Mouse (Mus musculus) urinary bladder, postnatal 14 days (tissue): Measurements from ENCODE around the gene Cysltr2.

ENCODE experiments used
- DNase-seq: peaks from one replicate; pipeline ENCODE4 v3.0.0; 2021; ENCODE audit warnings: low spot score

Gene Cysltr2

DNA sequence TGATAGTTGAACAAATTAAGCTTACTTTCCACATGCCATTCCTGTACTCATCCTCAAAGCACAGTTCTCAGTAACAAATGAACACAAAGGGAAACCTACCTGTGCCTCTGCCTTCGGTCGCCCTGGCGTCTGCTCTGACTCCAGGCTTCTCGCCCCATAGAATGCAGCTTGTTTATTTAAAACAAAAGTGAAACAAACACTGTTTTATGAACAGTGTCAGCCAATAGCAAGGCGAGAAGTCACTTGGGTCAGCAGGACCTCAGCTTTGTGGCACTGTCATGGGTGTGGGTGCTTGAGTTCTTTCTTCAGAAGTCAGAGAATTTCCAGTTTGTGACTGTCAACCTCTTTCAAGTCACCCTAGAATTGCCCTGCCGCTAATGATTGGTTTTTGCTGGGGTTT is at the start of gene Cysltr2:
Gene Cysltr2 (minus strand): TSS at position 178 of the 400 bp plus-strand sequence.
- no peak for DNase-seq

DNA sequence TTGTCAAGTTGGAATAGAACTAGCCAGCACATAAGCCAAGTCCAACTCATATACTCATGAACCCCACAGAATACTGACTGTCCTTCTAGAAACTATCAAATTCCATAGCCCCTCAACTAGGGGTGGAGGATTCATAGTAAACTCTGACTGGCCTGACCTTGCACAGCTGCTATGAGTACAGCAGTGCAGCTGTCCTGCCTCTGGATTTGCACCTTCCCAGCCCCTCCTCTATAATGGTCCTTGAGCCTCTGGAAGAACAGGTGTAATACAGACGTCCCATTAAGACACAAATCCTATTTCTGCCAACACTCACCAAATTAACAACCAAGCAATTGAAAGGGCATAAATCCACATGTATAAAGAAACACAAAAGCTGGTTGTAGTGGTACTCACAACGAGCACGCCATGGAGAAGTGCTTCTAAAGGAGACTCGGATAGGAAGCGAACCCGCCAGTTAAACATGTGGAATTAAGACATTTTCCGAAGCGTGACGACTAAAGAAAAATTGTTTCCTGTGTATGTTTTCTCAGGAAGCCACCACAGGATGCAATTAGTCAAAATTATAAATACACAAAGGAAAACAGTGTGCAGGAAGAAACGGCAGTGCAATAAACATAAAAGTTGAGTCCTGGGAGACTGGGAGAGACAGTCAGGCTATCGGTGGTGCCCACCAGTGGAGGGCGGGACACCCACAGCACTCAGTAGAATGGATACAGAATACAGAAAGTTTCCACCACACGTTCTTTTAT is 46.1 kb upstream of the Cysltr2 start:
- DNase-seq, result no peak

DNA sequence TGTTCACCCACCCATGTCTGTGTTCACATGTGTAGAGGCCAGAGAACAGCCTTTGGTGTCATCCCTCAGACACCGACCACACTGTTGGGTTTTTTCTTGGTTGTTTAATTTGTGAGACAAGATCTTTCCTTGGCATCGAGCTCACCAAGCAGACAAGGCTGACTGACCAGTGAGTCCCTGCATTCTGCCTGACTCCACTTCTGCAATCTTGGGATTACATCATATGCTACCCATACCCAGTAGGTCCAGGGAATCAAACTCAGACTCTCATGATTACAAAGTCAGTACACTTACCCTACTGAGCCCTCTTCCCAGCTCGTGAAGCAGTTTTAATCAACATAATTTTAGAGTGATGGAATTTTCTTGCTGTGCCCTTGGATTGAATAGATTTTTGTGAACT is 44.0 kb upstream of the Cysltr2 start:
- DNase-seq, result no peak

DNA sequence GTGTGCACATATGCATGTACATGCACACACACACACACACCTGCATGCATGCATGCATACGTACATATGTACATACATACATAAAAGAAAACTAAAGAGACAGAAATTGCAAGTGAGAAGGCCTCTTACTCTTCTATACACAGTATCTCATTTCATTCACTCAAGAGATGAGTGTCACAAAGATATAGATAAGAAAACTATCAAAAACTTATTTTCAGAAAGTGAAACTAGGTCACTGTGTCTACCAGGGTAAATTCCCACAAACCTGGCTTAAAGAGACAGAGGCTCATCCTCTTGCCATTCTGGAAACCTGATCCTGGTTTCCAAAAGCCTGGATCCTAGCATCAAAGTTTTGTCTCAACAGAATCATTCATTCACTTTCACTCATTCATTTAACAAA is 39.3 kb upstream of the Cysltr2 start:
- no peak for DNase-seq

DNA sequence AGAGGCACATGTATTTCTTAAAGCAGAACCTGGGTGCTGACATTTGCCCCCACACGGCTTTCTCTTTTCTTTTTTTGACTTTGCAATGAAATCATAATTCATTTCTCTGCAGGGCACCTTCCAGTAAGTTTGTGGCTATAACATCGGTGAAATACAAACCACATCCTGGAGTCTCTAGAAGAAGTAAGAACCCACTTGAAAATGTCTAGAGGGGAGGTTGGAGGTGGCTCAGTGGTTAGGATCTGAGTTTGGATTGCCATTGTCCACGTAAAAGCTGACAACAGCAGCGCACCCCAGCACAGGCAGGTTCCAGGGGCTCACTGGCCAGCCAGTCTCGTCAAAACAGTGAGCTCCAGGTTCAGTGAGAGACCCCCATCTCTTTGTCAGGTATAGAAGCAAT is 38.8 kb upstream of the Cysltr2 start:
- no peak for DNase-seq

DNA sequence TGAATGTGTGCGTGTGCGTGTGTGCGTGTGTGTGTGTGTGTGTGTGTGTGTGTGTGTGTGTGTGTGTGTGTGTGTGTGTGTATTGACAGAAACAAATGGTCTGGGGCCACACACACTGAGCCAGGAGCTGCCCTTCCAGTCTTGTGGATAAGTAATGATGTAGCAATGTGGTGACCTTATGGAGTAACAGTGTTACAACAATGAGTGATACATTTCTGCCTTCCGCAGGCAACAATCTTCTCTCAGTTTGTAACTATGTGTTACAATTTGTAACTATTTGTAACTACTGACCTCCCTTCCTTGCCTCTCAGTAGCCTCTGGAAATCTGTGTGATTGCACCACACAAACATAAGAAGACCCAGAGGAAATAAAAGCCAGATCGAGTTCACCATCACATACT is 38.3 kb upstream of the Cysltr2 start:
- no peak for DNase-seq

DNA sequence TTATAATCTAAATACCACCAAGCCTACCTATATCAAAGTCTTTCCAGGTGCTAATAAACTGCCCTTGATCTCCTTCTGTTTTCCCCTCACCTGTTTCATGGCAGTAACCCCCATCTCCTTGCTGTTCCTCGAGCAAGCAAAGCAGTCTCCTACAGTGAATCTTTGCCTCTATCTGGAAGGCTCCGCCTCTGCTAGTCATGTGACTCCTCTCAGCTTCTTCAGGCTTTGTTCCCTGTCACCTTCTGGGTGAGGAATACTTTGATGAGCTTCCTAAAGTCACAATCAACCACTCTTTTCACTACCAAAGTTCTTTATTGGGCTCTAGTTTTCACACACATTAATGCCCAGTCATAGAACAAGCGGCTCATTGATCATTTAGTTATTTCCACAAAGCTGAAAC is 37.5 kb upstream of the Cysltr2 start:
- DNase-seq, result no peak

DNA sequence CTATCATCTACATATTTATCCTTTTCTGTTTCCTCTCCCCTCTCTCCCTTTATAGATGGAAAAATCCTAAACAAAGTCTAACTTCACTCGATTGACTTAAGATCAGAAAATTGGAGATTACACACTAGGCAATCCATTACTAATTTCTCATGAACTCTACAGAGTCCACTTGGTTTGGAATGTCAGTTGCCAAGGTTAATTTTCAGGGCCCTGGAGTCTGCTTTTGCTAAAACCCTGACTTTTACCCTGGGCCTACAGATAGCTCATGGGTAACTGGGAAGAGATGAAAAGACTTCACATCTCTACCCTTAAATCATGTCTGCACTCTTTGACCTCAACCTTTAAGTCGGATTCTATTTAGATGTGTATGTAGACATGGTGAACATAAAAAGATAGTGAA is 34.6 kb upstream of the Cysltr2 start:
- no peak for DNase-seq

DNA sequence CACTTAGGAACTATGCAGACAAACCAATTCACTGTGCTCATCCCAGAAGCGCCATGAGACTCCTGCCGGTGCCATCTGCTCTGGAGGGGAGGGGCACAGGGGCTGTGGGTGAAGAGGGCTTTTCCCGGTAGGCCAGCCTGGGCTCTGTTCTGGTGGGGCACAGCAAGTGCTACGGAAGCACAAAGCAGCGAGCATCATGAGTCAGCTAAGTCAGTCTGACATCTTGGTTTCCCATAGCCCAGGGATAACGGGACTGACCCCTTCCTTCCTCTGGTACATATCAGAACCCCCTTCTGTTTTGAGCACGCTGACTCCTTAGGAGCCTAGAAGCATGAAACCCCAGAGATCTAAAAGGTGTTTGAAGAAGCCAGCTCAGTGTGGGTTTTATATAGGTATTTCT is 15.5 kb upstream of the Cysltr2 start:
- no peak for DNase-seq

DNA sequence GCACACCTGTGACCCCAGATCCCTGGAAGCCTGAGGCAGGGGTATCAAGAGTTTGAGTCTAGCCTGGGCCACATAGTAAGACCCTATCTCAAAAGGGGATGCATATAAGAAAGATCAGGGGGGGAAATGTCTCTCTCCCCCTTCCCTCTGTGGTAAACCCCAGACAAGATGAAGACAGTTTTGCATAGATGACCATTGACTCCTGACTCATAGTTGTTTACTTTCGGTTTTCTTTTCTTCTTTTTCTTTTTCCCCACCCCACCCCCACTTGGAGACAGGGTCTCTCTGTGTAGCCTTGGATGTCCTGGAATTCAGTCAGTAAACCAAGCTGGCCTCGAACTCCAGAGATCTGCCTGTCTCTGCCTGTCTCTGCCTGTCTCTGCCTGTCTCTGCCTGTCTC is 9.8 kb upstream of the Cysltr2 start:
- DNase-seq, result no peak

DNA sequence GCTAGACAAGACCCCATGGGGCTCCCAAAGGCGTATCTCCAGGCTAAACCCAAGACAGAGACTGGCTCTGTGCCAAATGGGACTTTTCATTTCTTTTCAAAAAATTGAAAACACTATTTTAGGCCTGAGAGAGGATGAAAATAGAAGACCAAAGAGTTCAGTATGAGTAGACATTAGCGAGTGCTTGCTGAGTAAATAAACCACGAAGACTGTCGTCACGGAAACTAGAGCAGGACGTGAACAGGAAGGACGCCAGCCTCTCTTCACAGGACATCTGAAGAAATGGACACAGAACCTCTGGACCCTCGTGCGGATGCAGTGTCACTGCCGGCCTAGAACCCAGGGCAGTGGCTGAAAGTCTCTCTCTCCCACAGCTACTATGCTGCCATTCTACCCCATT is 8.8 kb upstream of the Cysltr2 start:
- DNase-seq, result no peak

DNA sequence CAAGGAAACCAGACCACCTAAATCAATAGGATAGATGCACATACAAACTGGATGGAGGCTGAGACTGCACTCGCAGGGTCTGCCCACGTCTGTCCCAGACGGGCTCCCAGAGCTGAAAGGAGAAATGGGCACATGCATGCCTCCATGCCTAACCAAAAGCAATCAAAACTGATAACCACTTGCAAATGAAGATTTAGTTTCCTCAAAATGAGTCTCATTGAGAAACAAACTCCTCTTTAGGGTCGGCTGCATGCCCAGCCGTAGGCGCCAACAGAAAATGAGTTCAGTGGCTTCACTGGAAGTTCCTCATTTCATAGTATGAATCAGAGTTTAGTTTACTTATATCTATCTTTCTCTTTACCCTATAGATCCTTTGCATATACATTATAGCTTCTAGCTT is 7.9 kb upstream of the Cysltr2 start:
- DNase-seq, result no peak

DNA sequence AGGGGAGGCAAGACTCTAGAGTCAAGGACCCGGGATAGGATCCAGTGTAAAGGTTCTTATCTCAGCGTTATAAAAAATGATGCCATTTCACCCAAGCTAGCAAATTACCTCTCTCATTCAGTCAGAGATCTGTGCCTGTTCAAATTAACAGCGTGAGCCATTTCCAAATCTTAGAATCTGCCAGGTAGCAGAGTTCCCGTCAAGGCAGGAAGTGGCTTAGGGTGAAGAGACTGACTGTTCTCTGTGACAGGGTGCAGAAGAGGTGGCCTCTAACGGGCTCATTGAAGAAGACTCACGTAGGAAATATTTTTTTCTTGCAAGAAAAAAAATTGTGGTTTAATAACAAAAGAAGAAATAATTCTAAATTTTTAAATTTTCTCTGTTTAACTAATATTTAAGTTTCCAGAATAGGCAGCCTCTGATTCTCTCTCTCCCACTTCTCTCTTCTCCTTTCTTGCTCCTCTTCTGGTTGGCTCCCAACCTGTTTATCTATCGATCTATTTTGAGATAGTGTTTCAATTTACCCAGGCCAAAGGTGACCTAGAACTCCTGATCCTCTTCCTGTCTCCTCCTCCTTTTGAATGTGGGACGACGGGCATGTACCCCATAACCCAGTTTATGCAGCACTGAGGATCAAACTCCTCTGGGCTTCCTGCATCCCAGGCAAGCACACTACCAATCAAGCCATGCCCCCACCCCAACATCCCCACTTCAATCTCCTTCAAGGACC is 3.5 kb downstream of the Cysltr2 start:
- no peak for DNase-seq

DNA sequence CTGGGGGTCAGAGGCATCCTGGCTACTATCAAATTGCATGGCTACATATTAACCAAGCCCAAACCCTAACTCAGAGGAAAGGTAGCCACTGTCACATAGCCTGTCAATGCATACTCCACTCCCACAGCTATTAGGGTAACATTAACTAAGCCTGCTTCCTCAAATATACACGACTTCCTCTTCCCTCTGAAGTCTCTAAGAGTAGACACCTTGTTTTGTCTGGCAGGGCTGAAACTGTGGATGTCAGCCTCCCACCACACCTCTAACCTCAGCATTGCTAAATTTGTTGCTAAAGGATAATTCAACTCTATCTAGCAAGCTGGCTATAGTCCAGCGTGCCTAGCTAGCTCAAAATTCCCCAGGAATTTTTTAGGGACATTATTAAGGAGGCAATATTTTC is 7.2 kb downstream of the Cysltr2 start:
- no peak for DNase-seq

DNA sequence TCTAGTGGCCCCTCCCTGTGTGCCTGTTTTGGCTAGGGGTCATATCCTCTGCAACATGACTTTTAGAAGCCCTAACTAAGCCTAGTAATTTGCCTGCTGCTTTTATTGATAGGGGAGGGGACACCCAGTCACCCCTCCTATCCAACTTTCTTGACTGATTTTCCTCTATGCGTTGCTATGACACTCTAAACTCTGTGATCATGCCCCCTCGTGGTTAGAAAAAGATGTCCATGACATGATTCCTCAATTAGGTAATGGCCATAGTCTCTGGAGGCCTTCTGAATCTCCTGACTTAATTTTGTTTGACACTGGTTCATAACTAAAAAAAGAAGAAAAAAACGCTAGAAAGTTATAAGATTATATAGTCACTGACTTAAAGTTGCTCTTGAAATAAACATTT is 15.6 kb downstream of the Cysltr2 start:
- DNase-seq, result no peak

DNA sequence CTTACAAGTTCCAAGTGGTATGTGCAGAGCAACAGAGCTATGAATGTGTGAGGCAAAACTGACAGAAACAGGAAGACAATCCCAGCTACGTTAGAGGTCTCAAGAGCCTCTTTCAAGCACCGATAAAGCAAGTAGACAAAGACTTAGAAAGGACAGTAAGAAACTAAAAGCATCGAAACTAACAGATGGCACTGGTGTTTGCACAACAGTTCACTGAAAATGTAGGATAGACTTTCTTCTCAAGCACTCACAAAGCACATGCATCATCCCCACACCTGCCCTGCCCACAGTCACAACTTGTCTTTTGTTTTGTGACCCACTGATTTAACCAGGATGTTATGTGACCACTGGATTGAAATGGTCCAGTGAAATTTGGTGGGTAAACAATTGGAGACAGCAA is 17.7 kb downstream of the Cysltr2 start:
- DNase-seq, result no peak

DNA sequence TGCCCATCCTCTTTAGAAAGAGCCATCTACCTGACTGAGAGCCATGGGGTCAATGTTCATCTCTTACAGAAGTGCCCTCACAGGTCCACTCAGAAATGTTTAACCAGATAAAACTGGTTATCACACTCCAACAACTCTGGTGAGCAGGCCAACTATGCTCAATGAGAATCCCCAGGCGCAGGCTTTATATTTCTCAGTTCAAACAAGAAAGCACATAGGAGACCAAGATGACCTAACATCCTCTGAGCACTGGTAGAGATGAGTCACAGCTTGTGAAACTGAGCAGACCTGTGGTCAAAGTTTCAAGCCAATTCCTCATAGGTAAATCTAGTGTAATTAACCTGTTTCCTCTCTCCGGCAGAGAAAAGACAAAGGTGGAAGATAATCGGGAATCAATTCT is 31.6 kb downstream of the Cysltr2 start:
- DNase-seq, result no peak

DNA sequence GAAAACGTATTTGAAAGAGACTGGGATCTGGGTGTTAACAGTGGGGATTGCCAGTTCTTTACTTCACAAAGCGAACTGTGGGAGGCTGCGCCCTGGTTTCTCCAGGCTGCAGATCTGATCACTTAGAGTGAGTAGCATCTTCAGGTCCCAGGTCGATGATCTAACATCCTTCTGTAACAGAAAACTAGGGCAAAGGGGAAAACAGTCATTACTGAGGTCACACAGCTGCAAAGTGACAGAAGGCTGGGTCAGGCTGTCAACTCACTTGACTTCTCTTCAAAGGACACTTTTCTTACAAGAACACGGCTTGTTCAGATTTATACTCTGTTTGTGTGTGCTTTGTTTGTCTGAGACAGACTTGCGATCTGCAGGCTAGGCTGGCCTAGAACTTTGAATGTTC is 33.5 kb downstream of the Cysltr2 start:
- DNase-seq, result no peak

DNA sequence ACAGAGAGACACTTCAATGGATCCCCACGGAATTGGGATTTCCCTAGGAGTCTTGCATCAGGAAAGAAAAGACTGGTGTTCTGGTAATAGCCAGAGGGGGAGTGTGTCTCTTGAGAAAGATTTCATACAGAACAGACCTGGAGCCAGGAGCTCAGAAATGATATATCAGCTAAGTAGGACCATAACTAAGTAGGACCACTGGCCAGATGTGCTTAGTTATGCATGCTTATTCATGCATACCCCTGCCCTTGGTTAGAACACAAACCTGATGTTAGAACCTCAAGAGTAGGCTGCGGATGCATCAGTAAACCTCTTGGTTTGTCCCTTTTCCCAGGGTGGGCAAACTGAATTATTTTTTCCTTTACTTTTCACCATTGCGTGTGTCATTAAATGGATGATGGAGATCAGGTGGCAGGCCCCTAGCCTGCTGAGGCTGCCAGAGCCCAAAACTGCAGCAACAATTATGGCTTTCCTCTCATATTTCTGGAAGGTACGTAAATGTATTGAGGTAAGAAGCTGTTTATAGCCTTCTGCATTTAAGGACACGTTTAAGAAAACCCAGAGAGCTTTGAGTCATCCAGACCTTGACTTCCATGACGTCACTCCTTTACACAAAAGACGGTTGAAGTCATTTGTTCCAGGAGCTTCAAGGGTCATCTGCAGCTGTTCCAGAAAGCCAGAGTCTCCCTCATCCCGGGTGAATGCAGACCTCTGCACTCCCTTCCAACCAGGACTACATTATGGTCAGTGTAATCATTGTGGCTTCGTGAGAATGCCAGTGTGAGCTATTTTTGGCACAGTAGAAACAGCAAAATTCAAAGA is 35.0 kb downstream of the Cysltr2 start:
- no peak for DNase-seq

DNA sequence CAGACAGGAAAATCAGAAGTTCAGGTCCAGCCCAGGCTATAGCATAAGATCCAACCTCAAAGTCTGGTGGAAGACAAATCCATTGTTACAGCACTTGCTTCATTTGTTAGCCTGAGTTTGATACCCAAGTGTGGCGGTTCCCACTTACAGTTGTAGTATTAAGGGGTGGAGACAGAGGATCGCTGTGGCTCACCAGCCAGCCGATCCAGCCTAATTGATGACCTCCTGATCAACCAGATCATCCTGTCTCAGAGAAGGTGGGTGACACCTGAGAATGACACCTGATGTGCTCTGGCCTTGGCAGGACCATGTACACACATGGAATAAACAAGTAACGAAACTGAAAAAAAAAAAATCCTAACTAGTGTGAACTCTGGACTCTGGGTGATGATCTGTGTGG is 47.1 kb downstream of the Cysltr2 start:
- DNase-seq, result no peak

DNA sequence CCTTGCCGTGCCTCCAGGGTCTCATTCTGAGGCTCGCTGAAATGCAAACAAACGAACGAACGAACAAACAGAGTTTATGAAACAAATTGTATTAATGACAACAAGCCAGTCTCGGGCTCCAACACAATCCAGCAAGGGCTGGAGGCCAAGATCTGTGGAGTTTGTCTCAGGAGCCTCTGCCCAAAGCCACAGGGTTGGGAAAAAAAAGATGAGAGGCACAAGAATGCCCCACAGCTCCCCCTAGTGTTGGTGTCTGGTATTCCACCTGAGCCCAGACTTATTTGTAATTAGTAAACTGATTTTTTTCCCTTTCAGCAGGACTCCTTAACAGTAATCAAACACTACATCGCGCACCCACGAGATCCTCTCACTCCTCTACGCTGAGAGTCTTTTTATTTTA is 48.6 kb downstream of the Cysltr2 start:
- peak; percentile 82 for DNase-seq

DNA sequence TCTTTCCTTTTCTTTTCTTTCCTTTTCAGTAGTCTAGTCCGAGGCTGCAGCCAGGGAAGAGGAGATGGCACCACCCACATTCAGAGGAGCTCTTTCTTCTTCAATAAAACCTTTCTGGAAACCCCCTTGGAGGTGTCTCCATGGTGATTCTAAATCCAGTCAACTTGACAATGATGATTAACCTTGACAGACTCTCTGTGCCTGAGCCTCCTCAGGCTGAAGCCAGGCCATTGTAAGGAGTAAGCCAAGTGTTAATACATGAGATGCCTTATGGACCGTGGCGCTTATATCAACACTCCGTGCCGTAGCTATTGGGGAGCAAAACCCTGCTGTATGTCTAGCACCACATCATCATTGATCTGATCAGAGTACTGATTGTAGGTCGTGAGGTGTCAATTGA is 50.8 kb downstream of the Cysltr2 start:
- no peak for DNase-seq

DNA sequence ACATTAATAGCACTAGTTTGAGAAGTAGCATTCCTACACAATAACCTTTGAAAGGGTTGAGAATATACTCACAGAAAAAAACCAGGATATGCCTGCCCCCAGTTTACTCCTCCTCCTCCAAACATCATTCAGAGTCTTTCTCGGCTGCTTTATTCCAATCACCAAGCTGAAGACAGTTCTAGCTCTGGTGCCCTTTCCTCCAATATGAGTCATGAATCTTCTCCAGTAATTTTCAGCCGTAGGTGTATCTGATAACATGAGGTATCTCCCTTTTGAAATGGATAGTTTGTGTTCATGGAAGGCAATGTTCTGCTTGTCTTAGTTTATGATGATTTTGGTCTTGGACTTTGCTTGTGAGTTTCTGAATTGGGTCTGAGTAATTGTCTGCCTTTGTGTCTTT is 62.9 kb downstream of the Cysltr2 start:
- DNase-seq, result no peak
